Mouse (Mus musculus) urinary bladder, adult 18-20 months (tissue): ENCODE results near the gene Itgb6.

ENCODE experiments used
- DNase-seq, 2 experiments: peaks; one replicate each; pipeline ENCODE4 v3.0.0; 2022; ENCODE audit warnings: low spot score in 2 of 2, mixed read lengths in 2 of 2

Gene Itgb6

GRCm38 (mm10) chr2:60672973-60673954 lies 49.2 kb downstream of the Itgb6 start:
- no peak for DNase-seq

GRCm38 (mm10) chr2:60671215-60671614 lies 51.2 kb downstream of the Itgb6 start:
- DNase-seq: no peak

- no peak for DNase-seq
Observed at GRCm38 (mm10) chr2:60663071-60663470, 59.4 kb downstream of the Itgb6 start.

- DNase-seq: no peak
Observed at GRCm38 (mm10) chr2:60659993-60660392, 62.5 kb downstream of the Itgb6 start.

GRCm38 (mm10) chr2:60658992-60659391 lies 63.5 kb downstream of the Itgb6 start:
- no peak for DNase-seq

GRCm38 (mm10) chr2:60654828-60655227 lies 67.6 kb downstream of the Itgb6 start:
- no peak for DNase-seq

GRCm38 (mm10) chr2:60650155-60650554 lies 72.3 kb downstream of the Itgb6 start:
- DNase-seq: no peak

GRCm38 (mm10) chr2:60647650-60648049 lies 74.8 kb downstream of the Itgb6 start:
- no peak for DNase-seq

- DNase-seq: no peak
Observed at GRCm38 (mm10) chr2:60646583-60646982, 75.9 kb downstream of the Itgb6 start.

- no peak for DNase-seq
Observed at GRCm38 (mm10) chr2:60643406-60643805, 79.0 kb downstream of the Itgb6 start.

- no peak for DNase-seq
Observed at GRCm38 (mm10) chr2:60642606-60643005, 79.8 kb downstream of the Itgb6 start.

GRCm38 (mm10) chr2:60640342-60640672 lies 82.1 kb downstream of the Itgb6 start:
- no peak for DNase-seq

GRCm38 (mm10) chr2:60639617-60640341 lies 82.7 kb downstream of the Itgb6 start:
- peak in 1 of 2 experiments; percentile 4 for DNase-seq

- no peak for DNase-seq
Observed at GRCm38 (mm10) chr2:60636910-60637761, 85.3 kb downstream of the Itgb6 start.

GRCm38 (mm10) chr2:60636481-60636880 lies 86.0 kb downstream of the Itgb6 start:
- no peak for DNase-seq

GRCm38 (mm10) chr2:60636038-60636437 lies 86.4 kb downstream of the Itgb6 start:
- DNase-seq: no peak

- DNase-seq: no peak
Observed at GRCm38 (mm10) chr2:60632791-60633190, 89.7 kb downstream of the Itgb6 start.

GRCm38 (mm10) chr2:60630304-60630703 lies 92.1 kb downstream of the Itgb6 start:
- DNase-seq: no peak

- no peak for DNase-seq
Observed at GRCm38 (mm10) chr2:60627952-60628351, 94.5 kb downstream of the Itgb6 start.

- DNase-seq: no peak
Observed at GRCm38 (mm10) chr2:60627515-60627914, 94.9 kb downstream of the Itgb6 start.

- DNase-seq: no peak
Observed at GRCm38 (mm10) chr2:60625766-60626165, 96.7 kb downstream of the Itgb6 start.

- DNase-seq: no peak
Observed at GRCm38 (mm10) chr2:60622161-60622560, 100.3 kb downstream of the Itgb6 start.
